Mouse (Mus musculus) telencephalon, adult 2 months (tissue): ENCODE measurements around the gene Ppp1r3c.

Experiments used
- DNase-seq: peaks from one replicate; pipeline ENCODE4 v3.0.0-alpha.2; 2011; ENCODE audit warnings: low read depth, low spot score

Ppp1r3c gene

DNA sequence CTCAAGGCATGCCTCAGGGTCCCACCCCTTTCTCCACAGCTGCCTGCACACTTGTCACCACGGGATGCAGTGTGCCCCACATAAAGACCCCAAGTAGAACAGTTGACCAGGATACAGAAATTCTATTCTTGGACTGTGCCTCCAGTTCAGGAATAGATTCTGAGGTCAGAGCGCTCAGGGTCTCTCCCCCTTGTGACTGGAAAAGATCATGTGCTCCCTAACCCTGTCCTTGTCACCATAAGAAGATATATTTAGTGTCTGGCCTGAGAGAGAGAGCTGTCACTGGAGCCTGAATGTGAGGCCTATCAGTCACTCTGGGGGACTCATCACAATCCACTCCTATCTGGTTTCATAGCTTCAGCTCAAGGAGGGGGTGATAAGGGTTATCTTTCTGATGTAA, 53.9 kb downstream of the Ppp1r3c start:
- DNase-seq, result no peak
